Mouse (Mus musculus): ENCODE results near the gene Psmc3ip.

- TF ChIP-seq CTCF (IDR thresholded peaks at IDR 0.05; ENCODE audit: low read depth) (no peak), EP300 (IDR thresholded peaks at IDR 0.05; ENCODE audit: low read depth) (no peak)
Measured at GRCm38 (mm10) chr11:101046440-101046839, 48.8 kb downstream of the Psmc3ip start.

Data from liver, embryonic 14.5 days (tissue).